Mouse (Mus musculus): ENCODE measurements at regions not wholly inside any gene's neighbourhood (a gene's known extent, or its start where the extent isn't known, plus 50 kb on each side); places are given as distances from the start of the nearest gene placed in this dataset.

GRCm38 (mm10) chr11:20464564-20464963 lies 78.5 kb upstream of the Sertad2 start:
- no peaks in the 10 kb centered on the region for H3K36me3 ChIP-seq
- no peaks in the 10 kb centered on the region for H3K9me3 ChIP-seq
- H3K4me1 ChIP-seq = peaks cover 14% of the 10 kb centered on the region
- H3K9ac ChIP-seq (replicated peaks) = no peak overlapping the region
- no peaks in the 10 kb centered on the region for H3K27me3 ChIP-seq
- no peak overlapping the region for H3K4me2 ChIP-seq (replicated peaks)
- H3K4me3 ChIP-seq = no peak overlapping the region
- no peak for ATAC-seq (replicated peaks)
- 78% methylated on average over 8 of the region's 8 CpGs for WGBS
- H3K27ac ChIP-seq (replicated peaks) = no peak overlapping the region

GRCm38 (mm10) chr11:20466591-20466990 lies 76.5 kb upstream of the Sertad2 start:
- 12% methylated on average over 4 of the region's 4 CpGs for WGBS
- H3K27ac ChIP-seq (replicated peaks) = no peak overlapping the region

GRCm38 (mm10) chr11:20468319-20469018 lies 74.6 kb upstream of the Sertad2 start:
- no peak for ATAC-seq (replicated peaks)
- no peaks in the 10 kb centered on the region for H3K4me1 ChIP-seq

More at GRCm38 (mm10) chr11:20466591-20466990, 76.5 kb upstream of the Sertad2 start:
- Histone ChIP-seq H3K4me1 (no peaks in the 10 kb centered on the region), H3K4me3 (no peak overlapping the region), H3K4me2 (replicated peaks) (no peak overlapping the region), H3K27me3 (no peaks in the 10 kb centered on the region), H3K9me3 (no peaks in the 10 kb centered on the region), H3K9ac (replicated peaks) (no peak overlapping the region), H3K36me3 (no peaks in the 10 kb centered on the region)
- no peak for ATAC-seq (replicated peaks)

GRCm38 (mm10) chr11:20469368-20469767 lies 73.7 kb upstream of the Sertad2 start:
- Histone ChIP-seq H3K36me3 (no peaks in the 10 kb centered on the region), H3K4me1 (no peaks in the 10 kb centered on the region), H3K9ac (replicated peaks) (no peak overlapping the region), H3K4me2 (replicated peaks) (no peak overlapping the region), H3K27me3 (no peaks in the 10 kb centered on the region), H3K27ac (replicated peaks) (no peak overlapping the region), H3K4me3 (no peak overlapping the region), H3K9me3 (no peaks in the 10 kb centered on the region)
- no peak for ATAC-seq (replicated peaks)
- WGBS = 78% methylated on average over 5 of the region's 5 CpGs

More at GRCm38 (mm10) chr11:20468319-20469018, 74.6 kb upstream of the Sertad2 start:
- H3K27me3 ChIP-seq = no peaks in the 10 kb centered on the region
- H3K4me2 ChIP-seq (replicated peaks) = no peak overlapping the region
- no peak overlapping the region for H3K9ac ChIP-seq (replicated peaks)
- H3K9me3 ChIP-seq = no peaks in the 10 kb centered on the region
- no peak overlapping the region for H3K27ac ChIP-seq (replicated peaks)
- no peaks in the 10 kb centered on the region for H3K36me3 ChIP-seq
- WGBS = 85% methylated on average over 12 of the region's 12 CpGs
- no peak overlapping the region for H3K4me3 ChIP-seq

- no peak overlapping the region for H3K27ac ChIP-seq (replicated peaks)
- H3K27me3 ChIP-seq = no peaks in the 10 kb centered on the region
- no peak overlapping the region for H3K4me2 ChIP-seq (replicated peaks)
- no peaks in the 10 kb centered on the region for H3K9me3 ChIP-seq
- no peaks in the 10 kb centered on the region for H3K4me1 ChIP-seq
- no peak overlapping the region for H3K9ac ChIP-seq (replicated peaks)
- ATAC-seq (replicated peaks) = no peak
- no peak overlapping the region for H3K4me3 ChIP-seq
- WGBS = 89% methylated on average over 6 of the region's 6 CpGs
- H3K36me3 ChIP-seq = no peaks in the 10 kb centered on the region
These were observed 72.7 kb upstream of the Sertad2 start for GRCm38 (mm10) chr11:20470396-20470795.

GRCm38 (mm10) chr11:20472336-20472735 lies 70.7 kb upstream of the Sertad2 start:
- Histone ChIP-seq H3K4me3 (no peak overlapping the region), H3K9ac (replicated peaks) (no peak overlapping the region), H3K4me2 (replicated peaks) (no peak overlapping the region), H3K4me1 (peaks cover 4% of the 10 kb centered on the region), H3K36me3 (no peaks in the 10 kb centered on the region), H3K9me3 (no peaks in the 10 kb centered on the region), H3K27me3 (no peaks in the 10 kb centered on the region), H3K27ac (replicated peaks) (no peak overlapping the region)
- no peak for ATAC-seq (replicated peaks)
- WGBS = 73% methylated on average over 1 of the region's 1 CpGs

GRCm38 (mm10) chr11:20475629-20476028 lies 67.4 kb upstream of the Sertad2 start:
- Histone ChIP-seq H3K27ac (replicated peaks) (no peak overlapping the region), H3K36me3 (no peaks in the 10 kb centered on the region), H3K4me2 (replicated peaks) (no peak overlapping the region), H3K4me3 (no peak overlapping the region), H3K27me3 (no peaks in the 10 kb centered on the region), H3K4me1 (peaks cover 7% of the 10 kb centered on the region), H3K9ac (replicated peaks) (no peak overlapping the region), H3K9me3 (no peaks in the 10 kb centered on the region)
- WGBS = 82% methylated on average over 7 of the region's 7 CpGs
- ATAC-seq (replicated peaks) = no peak

GRCm38 (mm10) chr11:20476494-20476893 lies 66.6 kb upstream of the Sertad2 start:
- Histone ChIP-seq H3K4me3 (no peak overlapping the region), H3K4me2 (replicated peaks) (no peak overlapping the region), H3K36me3 (no peaks in the 10 kb centered on the region), H3K9me3 (no peaks in the 10 kb centered on the region), H3K9ac (replicated peaks) (no peak overlapping the region), H3K27ac (replicated peaks) (no peak overlapping the region), H3K27me3 (no peaks in the 10 kb centered on the region), H3K4me1 (peaks cover 7% of the 10 kb centered on the region)
- WGBS = 90% methylated on average over 3 of the region's 3 CpGs
- ATAC-seq (replicated peaks) = no peak

GRCm38 (mm10) chr11:20477183-20478037 lies 65.6 kb upstream of the Sertad2 start:
- Histone ChIP-seq H3K27me3 (no peaks in the 10 kb centered on the region), H3K36me3 (no peaks in the 10 kb centered on the region), H3K9ac (replicated peaks) (no peak overlapping the region), H3K27ac (replicated peaks) (no peak overlapping the region), H3K4me2 (replicated peaks) (peak overlapping the region; percentile 30), H3K4me3 (no peak overlapping the region), H3K9me3 (no peaks in the 10 kb centered on the region), H3K4me1 (peaks cover 7% of the 10 kb centered on the region)
- 11% methylated on average over 19 of the region's 19 CpGs for whole genome bisulfite sequencing
- peak; percentile 68 for ATAC-seq (replicated peaks)

- 95% methylated on average over 3 of the region's 3 CpGs for WGBS
- Histone ChIP-seq H3K27ac (replicated peaks) (no peak overlapping the region), H3K4me2 (replicated peaks) (no peak overlapping the region), H3K4me3 (no peak overlapping the region), H3K4me1 (peaks cover 7% of the 10 kb centered on the region), H3K27me3 (no peaks in the 10 kb centered on the region), H3K9me3 (no peaks in the 10 kb centered on the region), H3K36me3 (no peaks in the 10 kb centered on the region), H3K9ac (replicated peaks) (no peak overlapping the region)
- no peak for ATAC-seq (replicated peaks)
These were observed 62.4 kb upstream of the Sertad2 start for GRCm38 (mm10) chr11:20480632-20481031.

- H3K4me3 ChIP-seq = no peak overlapping the region
- no peak for ATAC-seq (replicated peaks)
- no peaks in the 10 kb centered on the region for H3K36me3 ChIP-seq
- H3K4me1 ChIP-seq = no peaks in the 10 kb centered on the region
- no peak overlapping the region for H3K27ac ChIP-seq (replicated peaks)
- 87% methylated on average over 2 of the region's 2 CpGs for WGBS
- no peaks in the 10 kb centered on the region for H3K9me3 ChIP-seq
- H3K4me2 ChIP-seq (replicated peaks) = no peak overlapping the region
- no peak overlapping the region for H3K9ac ChIP-seq (replicated peaks)
- H3K27me3 ChIP-seq = no peaks in the 10 kb centered on the region
These were observed 57.7 kb upstream of the Sertad2 start for GRCm38 (mm10) chr11:20485371-20485770.

Data from forebrain, embryonic 15.5 days (tissue).